Mouse (Mus musculus) forebrain, postnatal 0 days (tissue): Measurements from ENCODE around the gene Itpkb. TPM values are rescaled to one million over a fixed set of nuclear protein-coding genes. Genes with fewer than 3 reads are reported as not detected.

ENCODE experiments used
- ATAC-seq: fragments of 200-750 bp; cut with Nextera tagmentation; 2 replicates; pipeline ENCODE4 v1.8.0; 2017; ENCODE audit warnings: mild to moderate bottlenecking, moderate library complexity
- DNase-seq: peaks from one replicate; pipeline ENCODE4 v3.0.0-alpha.2; 2015
- H3K27ac ChIP-seq: fragments of 300-500 bp; sonication (generic); 2 replicates; pipeline ENCODE4 v1.5.1; 2014; ENCODE audit warnings: low read depth, mild to moderate bottlenecking, antibody characterized with exemption, low read length, moderate library complexity, mixed read lengths
- H3K27me3 ChIP-seq: fragments of 300-500 bp; sonication (generic); 2 replicates; pipeline ENCODE4 v1.6.1; 2014; ENCODE audit warnings: mild to moderate bottlenecking, low read length, mixed read lengths; ENCODE audit not compliant: insufficient read depth
- H3K36me3 ChIP-seq: fragments of 300-500 bp; sonication (generic); 2 replicates; pipeline ENCODE4 v1.6.1; 2014; ENCODE audit warnings: mild to moderate bottlenecking, moderate library complexity; ENCODE audit not compliant: insufficient read depth
- H3K4me1 ChIP-seq: fragments of 300-500 bp; sonication (generic); 2 replicates; pipeline ENCODE4 v1.6.1; 2014; ENCODE audit warnings: antibody characterized with exemption; ENCODE audit not compliant: insufficient read depth
- H3K4me2 ChIP-seq: fragments of 300-500 bp; sonication (generic); 2 replicates; pipeline ENCODE4 v1.6.1; 2014; ENCODE audit warnings: low read depth, mild to moderate bottlenecking, moderate library complexity
- H3K4me3 ChIP-seq: fragments of 300-500 bp; sonication (generic); 2 replicates; pipeline ENCODE4 v1.5.1; 2014; ENCODE audit warnings: low read depth, low read length, mixed read lengths
- H3K9ac ChIP-seq: fragments of 300-500 bp; sonication (generic); 2 replicates; pipeline ENCODE4 v1.6.1; 2014; ENCODE audit warnings: mild to moderate bottlenecking
- H3K9me3 ChIP-seq: fragments of 300-500 bp; sonication (generic); 2 replicates; pipeline ENCODE4 v1.6.1; 2016; ENCODE audit warnings: low read length
- CTCF ChIP-seq: sonication (generic); IDR thresholded peaks from 2 replicates; pipeline ENCODE4 v1.5.1; 2016; ENCODE audit warnings: antibody characterized with exemption, control low read depth, low read depth
- WGBS: fragments of 180-500 bp; shearing (Covaris S2); extraction: QIAGEN DNeasy Blood & Tissue Kit; methylation state at CpG from one replicate; pipeline ENCODE4 v1.1.7; 2014; 5-methylcytosine and 5-hydroxymethylcytosine counted together
- polyA plus RNA-seq: library from polyadenylated mRNA; unstranded; fragments of >200 nt; fragmentation: Nextera tagmentation; extraction: Ambion mirVana; gene quantifications from 2 replicates; pipeline ENCODE4 v1.2.1, GENCODE M21; 2015
- total RNA-seq: library from RNA; depleted of rRNA; stranded (reverse); fragments of >200 nt; gene quantifications from 2 replicates; pipeline ENCODE4 v1.2.3, GENCODE M21; 2014

Gene Itpkb
- total and polyA plus RNA-seq, 2 experiments from 2014 or later = 1.9 to 6.4 TPM

DNA sequence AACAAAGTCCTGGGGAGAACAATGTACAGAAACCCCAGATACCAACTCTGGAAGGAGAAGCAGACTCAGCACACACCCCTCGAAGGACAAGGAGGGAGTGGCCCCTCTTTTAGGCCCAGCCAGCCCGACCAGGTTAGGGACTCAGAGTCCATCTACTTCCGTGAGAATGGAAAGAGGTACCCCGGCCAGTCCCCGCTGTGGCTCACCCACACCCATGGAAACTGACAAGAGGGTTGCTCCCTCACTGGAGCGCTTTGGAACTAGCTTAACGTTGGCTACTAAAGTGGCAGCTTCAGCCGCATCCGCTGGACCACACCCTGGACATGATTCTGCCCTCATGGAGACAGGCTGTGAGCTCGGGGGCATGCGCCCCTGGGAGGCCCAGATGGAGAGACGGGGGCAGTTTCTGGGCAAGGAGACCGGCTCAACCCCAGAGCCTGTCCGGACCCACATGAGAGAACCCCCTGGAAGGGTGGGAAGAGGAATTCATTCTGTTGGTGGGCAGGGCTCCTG, 2.7 kb downstream of the Itpkb start:
- Histone ChIP-seq H3K27me3 (peaks cover 9% of the 10 kb centered on the region; the same call in 1 of the 2 replicates), H3K9me3 (no peaks in the 10 kb centered on the region), H3K9ac (peak overlapping the region; percentile 70; the same call in 1 of the 2 replicates), H3K27ac (no peak overlapping the region), H3K36me3 (no peaks in the 10 kb centered on the region), H3K4me2 (peak overlapping the region; percentile 90), H3K4me3 (peak overlapping the region; percentile 57), H3K4me1 (peaks cover 4% of the 10 kb centered on the region; the same call in 1 of the 2 replicates)
- TF ChIP-seq CTCF = no peak
- no peak for ATAC-seq
- WGBS = 38% methylated on average over 14 of the region's 14 CpGs
- DNase-seq = no peak

DNA sequence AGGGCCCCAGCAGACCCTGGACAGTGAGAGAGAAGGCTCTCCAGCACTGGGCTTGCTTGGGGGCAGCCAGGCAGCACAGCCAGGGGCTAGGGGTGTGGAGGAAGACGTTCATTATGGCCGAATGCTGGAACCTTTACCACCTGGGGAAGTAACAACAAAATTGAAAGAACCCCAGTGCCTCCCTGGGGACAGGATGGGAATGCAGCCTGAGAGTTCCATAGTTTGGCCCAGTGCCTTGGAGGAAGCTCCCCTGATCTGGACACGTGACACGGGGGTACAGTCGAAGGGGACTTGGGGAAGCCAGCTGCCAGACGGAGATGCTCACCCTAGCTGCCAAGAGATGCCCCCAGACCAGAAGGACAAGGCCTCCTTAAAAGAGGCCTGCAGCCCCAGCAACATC, 3.3 kb downstream of the Itpkb start:
- H3K9ac ChIP-seq = no peak overlapping the region

GRCm38 (mm10) chr1:180334541-180334940, 4.3 kb downstream of the Itpkb start:
- WGBS = 91% methylated on average over 6 of the region's 6 CpGs
- H3K36me3 ChIP-seq = no peaks in the 10 kb centered on the region
- no peak overlapping the region for H3K4me3 ChIP-seq
- peaks cover 4% of the 10 kb centered on the region; the same call in 1 of the 2 replicates for H3K4me1 ChIP-seq
- no peak for TF ChIP-seq CTCF
- no peaks in the 10 kb centered on the region for H3K9me3 ChIP-seq
- DNase-seq = no peak
- no peak for ATAC-seq
- no peak overlapping the region for H3K27ac ChIP-seq
- no peak overlapping the region for H3K4me2 ChIP-seq
- H3K27me3 ChIP-seq = peaks cover 9% of the 10 kb centered on the region; the same call in 1 of the 2 replicates
- no peak overlapping the region for H3K9ac ChIP-seq

More for the DNA sequence above, 3.3 kb downstream of the Itpkb start:
- Histone ChIP-seq H3K4me1 (peaks cover 4% of the 10 kb centered on the region; the same call in 1 of the 2 replicates), H3K4me2 (0 out of 2 replicates have a peak overlapping the region, but pooled peaks have one; percentile 1), H3K27me3 (peaks cover 9% of the 10 kb centered on the region; the same call in 1 of the 2 replicates), H3K36me3 (no peaks in the 10 kb centered on the region), H3K27ac (no peak overlapping the region), H3K9me3 (no peaks in the 10 kb centered on the region), H3K4me3 (no peak overlapping the region)
- TF ChIP-seq CTCF = no peak
- DNase-seq (no peak), ATAC-seq (no peak)
- 46% methylated on average over 6 of the region's 6 CpGs for WGBS

DNA sequence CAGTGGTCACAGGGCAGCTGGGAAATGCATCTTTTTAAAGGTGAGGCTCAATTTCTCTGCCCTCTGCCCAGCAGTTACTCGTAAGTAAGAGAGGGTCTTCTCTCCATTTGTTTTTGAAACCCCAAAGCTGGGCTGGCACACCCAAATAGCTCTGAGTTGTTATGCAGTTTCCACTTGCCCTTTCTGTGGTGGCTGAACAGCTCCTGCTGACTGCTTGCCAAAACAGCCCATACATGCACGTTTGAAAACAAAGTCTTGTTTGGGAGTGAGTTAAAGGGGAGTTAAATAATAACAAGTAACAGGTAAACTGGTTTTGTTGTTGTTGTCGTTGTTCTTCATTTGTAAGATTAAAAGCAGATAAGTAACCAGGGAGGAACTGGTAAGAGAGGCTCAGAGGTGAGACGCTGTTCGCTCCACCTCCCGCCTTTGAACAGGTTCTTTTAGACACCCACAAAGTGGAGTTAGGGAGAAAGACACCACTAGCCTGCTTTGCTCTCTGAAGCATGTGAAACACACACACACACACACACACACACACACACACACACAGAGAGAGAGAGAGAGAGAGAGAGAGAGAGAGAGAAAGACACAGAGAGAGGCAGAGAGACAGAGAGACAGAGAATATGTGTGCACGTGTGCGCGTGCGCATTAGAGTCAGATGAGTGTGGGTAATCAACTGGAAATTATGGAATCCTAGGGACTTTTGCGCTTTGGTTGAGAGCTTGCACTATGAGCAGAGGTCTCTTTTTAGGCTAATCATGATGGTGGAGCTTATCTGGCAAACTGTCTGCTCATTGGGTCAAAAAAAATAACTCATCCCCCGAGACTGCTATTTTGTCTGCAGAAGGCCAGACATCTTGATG, 5.5 kb downstream of the Itpkb start:
- no peak overlapping the region for H3K9ac ChIP-seq
- WGBS = 74% methylated on average over 12 of the region's 12 CpGs
- H3K36me3 ChIP-seq = no peaks in the 10 kb centered on the region
- no peak overlapping the region for H3K4me2 ChIP-seq
- peaks cover 4% of the 10 kb centered on the region; the same call in 1 of the 2 replicates for H3K4me1 ChIP-seq
- H3K4me3 ChIP-seq = no peak overlapping the region
- no peak for ATAC-seq
- TF ChIP-seq CTCF = no peak
- no peaks in the 10 kb centered on the region for H3K9me3 ChIP-seq
- no peak overlapping the region for H3K27ac ChIP-seq
- peaks cover 9% of the 10 kb centered on the region; the same call in 1 of the 2 replicates for H3K27me3 ChIP-seq
- DNase-seq = no peak

DNA sequence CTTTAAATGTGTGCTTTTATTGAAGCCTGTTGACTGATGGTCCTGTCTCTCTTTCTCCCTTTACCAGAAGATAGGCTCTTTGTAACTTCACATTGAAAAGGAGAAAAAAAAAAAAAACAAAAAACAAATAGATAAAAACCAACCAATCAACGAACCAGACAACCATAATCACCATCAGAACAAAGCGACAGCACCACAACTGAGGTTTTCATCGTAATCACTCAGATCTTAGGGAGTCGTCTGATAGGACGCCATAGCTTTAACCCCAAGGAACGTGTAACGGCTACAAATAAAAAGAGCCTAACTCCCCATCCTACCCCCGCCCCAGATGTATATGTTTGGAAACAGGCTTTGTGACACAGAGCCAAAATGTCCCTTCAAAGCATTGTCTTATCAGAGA, 8.1 kb downstream of the Itpkb start:
- no peaks in the 10 kb centered on the region; the same call in 1 of the 2 replicates for H3K4me1 ChIP-seq
- ATAC-seq (no peak), DNase-seq (no peak)
- H3K36me3 ChIP-seq = no peaks in the 10 kb centered on the region
- no peak overlapping the region for H3K9ac ChIP-seq
- 84% methylated on average over 8 of the region's 8 CpGs for WGBS
- H3K4me3 ChIP-seq = no peak overlapping the region
- TF ChIP-seq CTCF = no peak
- no peaks in the 10 kb centered on the region for H3K9me3 ChIP-seq
- no peak overlapping the region for H3K27ac ChIP-seq
- H3K4me2 ChIP-seq = no peak overlapping the region
- peaks cover 5% of the 10 kb centered on the region; the same call in 1 of the 2 replicates for H3K27me3 ChIP-seq

DNA sequence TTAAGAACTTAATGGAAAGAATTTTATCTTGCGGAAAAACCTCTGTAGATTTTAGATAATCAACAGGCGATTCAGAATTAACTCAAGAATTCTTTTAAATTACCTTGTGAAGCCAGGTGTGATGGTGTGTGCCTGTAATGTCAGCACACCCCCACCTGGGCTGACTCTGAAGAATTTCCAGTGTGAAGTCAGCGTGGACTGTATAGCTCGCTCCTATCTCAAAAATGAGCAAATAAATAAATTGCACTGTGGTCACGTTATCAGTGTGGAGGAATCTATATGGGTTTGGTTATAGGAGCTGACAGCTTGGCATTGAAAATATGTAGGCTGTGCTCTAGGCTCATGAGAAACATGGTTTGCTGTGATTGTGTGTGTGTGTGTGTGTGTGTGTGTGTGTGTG, 8.9 kb downstream of the Itpkb start:
- Histone ChIP-seq H3K4me1 (no peaks in the 10 kb centered on the region; the same call in 1 of the 2 replicates), H3K27ac (no peak overlapping the region), H3K9ac (no peak overlapping the region), H3K4me3 (no peak overlapping the region), H3K27me3 (no peaks in the 10 kb centered on the region), H3K9me3 (no peaks in the 10 kb centered on the region), H3K36me3 (no peaks in the 10 kb centered on the region), H3K4me2 (no peak overlapping the region)
- TF ChIP-seq CTCF = no peak
- 93% methylated on average over 5 of the region's 5 CpGs for WGBS
- DNase-seq (no peak), ATAC-seq (no peak)

GRCm38 (mm10) chr1:180342944-180343343, 12.7 kb downstream of the Itpkb start:
- no peak overlapping the region for H3K4me3 ChIP-seq
- no peaks in the 10 kb centered on the region for H3K36me3 ChIP-seq
- no peak overlapping the region for H3K27ac ChIP-seq
- H3K4me2 ChIP-seq = no peak overlapping the region
- H3K9ac ChIP-seq = no peak overlapping the region
- ATAC-seq = no peak
- DNase-seq = no peak
- no peak for TF ChIP-seq CTCF
- H3K4me1 ChIP-seq = no peaks in the 10 kb centered on the region; the same call in 1 of the 2 replicates
- 80% methylated on average over 7 of the region's 7 CpGs for WGBS
- no peaks in the 10 kb centered on the region for H3K9me3 ChIP-seq
- no peaks in the 10 kb centered on the region for H3K27me3 ChIP-seq
